Mouse (Mus musculus) T-helper 1 cell (primary cell): ENCODE data around the gene Slc4a3.

Source experiments
- in situ Hi-C: fragments of 300-600 bp; cut with MboI, MseI; formaldehyde crosslinking; loops from one replicate; pipeline ENCODE4 v1.15.1; 2025; ENCODE audit warnings: high pct_unique_total_duplicates

The Slc4a3 gene

DNA sequence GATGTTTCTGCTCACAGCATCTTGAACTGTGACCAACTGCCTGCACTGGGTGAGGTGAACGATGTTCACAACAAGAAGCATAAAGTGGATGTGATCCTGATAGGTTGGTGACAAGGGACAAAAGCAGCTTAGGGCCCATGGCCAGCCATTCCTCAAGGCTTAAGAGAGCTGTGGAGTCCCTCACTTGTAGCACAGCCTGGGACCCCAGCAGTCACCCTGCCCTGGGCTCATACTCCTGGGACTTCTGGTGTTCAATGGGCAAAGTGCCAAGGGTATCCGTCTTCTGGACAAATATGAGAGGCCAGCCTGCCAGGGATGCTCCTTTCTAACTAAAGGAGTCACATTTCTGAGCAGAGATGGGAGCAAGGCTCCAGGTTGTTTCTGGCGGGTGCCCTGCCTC, 49.9 kb downstream of the Slc4a3 start:
- in situ Hi-C loops = no loop called here

DNA sequence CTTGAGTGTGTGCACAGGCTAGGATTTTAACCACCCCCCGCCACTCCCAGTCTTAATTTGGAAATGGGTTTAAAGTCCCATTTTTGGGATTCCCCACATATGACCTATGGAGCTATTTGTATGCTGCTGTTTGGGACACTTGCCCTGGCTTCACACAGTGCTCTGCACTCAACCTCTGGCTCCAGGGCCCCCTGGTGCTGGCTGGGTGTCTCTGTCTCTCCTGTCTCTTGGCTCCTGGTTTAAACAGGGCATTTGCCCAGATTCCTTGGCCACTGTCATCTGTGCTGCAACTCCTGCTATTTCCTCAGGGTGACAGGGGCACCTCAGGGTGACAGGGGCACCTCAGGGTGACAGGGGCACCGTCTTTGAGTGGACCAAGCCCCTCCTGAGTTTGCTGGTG, 50.8 kb downstream of the Slc4a3 start:
- in situ Hi-C loops = no loop called here

DNA sequence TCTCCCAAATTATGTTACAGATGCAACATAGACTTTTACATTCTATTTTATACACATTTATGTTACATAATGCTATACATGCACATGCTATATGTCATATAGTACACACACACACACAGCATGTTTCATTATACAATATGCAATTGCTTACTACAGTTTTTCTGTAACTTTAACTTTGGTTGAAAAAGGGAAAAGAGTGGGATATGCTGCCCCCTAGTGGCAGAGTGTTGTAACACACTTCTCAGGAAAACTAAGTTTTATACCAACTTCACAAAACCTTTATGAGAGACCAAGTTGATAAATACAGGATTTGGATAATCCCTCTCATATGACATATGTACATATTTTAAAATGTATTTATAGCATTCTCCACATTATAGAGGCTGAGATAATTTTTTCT, 51.6 kb downstream of the Slc4a3 start:
- in situ Hi-C loops = no loop called here

DNA sequence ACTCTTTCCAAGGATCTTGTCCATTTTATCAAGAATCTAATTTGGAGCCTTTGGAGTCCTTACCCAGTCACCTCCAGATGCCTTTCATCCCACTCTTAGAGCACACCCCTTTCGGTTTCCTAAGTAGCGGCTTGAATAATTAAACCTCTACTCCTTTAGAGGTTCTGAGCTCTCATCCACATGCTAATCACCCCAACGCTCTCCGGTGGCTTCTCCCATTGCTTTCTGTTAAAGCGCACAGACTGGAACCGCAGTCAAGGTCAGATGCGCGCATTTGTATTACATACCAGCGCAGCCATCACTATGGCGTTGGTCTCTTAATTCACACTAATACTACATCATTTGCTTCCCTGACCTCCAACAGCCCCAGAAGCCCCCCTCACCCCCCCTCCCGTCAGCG, 55.7 kb downstream of the Slc4a3 start:
- in situ Hi-C loops = no loop called here

DNA sequence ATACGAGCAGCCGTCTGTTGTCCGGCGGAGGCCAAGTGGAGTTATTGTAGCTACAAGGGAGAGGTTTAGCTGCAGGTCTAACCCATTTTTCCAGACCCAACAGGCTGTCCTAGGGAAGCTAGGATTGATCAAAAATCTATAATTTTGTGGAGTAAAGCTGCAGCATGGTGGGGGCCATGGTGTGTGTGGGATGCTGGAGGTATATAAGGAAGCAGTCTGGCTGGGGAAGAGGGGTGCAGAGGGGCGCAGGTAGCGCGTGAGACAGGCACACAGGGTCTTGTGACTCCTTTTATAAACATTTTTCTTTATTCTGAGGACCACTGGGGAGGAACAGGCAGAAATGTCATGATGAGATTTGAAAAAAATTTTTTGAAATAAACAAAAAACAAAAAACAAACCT, 57.5 kb downstream of the Slc4a3 start:
- in situ Hi-C loops = no loop called here

DNA sequence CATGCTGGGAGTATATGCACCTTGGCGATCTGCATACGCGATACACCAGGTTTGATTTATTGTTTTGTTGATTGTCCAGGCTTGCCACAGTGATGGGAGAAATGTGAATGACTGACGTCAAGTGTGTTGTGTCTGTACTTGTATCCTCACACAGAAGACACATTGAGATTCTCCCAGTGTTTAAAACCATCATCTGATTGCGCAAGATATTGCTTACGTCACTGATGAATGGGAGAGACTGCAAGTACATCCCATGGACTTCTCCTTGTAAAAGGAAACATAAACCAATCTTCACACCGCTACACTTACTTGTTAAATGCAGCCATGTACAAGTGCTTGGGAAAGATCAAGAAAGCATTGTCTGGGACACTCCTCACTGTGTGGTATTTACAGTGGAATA, 62.2 kb downstream of the Slc4a3 start:
- in situ Hi-C loops = no loop called here

DNA sequence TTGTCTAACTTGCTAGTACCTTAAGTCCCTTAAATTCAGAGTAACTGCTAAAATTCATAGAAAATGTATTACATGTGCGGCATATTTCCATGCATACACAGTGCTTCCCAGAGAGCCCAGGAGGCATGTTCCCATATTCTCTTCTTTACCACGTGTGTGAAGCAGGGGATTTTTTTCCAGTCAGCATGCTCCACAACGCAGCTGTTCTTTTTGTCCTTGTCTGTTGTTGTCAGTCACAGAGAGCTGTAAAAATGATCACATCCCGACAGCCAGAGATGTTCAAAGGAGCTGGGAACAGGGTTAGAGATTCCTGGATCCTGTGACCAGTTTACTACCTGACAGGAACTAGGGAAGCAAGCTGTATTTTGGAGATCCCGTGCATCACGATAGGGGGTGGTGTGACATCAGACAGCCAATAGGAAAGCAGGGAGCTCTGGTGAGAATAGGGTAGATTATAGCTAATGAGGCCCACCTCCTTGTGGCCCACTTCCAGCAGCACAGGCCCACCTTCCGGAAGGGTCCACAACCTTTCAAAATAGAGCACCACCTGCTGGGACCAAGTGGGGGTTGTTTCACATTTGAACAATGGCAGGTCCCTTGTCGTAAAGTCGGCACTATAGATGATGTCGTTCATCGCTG, 62.7 kb downstream of the Slc4a3 start:
- in situ Hi-C loops = no loop called here

DNA sequence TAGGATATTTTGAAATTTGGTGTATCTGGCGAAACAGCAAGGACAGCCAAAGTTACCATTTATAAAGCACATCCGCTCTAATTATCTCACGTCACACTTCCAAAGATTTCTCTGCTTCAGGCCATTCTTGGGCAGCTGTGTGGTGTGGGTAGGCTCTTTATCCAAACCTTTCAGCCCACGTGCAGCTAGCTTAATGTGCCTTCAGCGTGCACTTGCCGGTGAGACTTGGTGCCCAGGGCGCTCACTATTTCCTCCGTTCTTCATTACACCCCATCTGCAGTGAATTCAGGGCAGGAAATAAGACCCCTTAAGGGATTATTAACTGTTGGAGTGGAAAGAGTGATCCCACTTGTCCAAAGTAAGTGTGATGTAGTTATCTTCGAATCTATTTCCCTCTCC, 63.2 kb downstream of the Slc4a3 start:
- in situ Hi-C loops = no loop called here

DNA sequence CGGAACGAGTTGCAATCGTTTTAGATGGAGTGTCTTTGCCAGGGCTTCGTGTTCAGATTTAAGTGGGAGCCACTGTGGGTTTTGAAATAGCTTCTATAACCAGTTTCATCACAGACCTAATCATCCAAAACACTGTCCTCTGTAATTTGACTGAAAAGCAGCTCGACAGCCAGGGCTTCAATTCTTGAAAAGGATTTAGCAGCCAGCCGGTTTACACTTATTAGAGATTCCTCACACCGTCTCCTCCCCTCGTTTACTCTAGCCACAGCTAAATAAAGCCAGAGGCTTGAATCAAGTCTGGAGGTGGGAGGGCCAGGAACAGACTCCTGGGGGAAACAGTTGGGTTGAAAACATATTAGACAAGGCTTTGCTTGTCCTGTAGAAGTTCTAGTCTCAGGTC, 64.5 kb downstream of the Slc4a3 start:
- in situ Hi-C loops = no loop called here
